Mouse (Mus musculus): ENCODE measurements around the gene C87436. TPM values are rescaled to one million over a fixed set of nuclear protein-coding genes. Genes with fewer than 3 reads are reported as not detected.

C87436 gene
- polyA plus RNA-seq, 1 experiment from 2014 or later, result 16.8 TPM

- Histone ChIP-seq H3K9me3 (no peaks in the 10 kb centered on the region), H3K27me3 (replicated peaks) (no peaks in the 10 kb centered on the region), H3K4me2 (peak overlapping the region; percentile 82), H3K9ac (peak overlapping the region; percentile 85), H3K4me3 (peak overlapping the region; percentile 52), H3K36me3 (peaks cover 36% of the 10 kb centered on the region), H3K27ac (replicated peaks) (peak overlapping the region; percentile 92), H3K4me1 (peaks cover 53% of the 10 kb centered on the region)
- under 1% methylated on average over 56 of the region's 56 CpGs for WGBS
- ATAC-seq (ENCODE audit: extremely low read depth, insufficient number of reproducible peaks, low FRiP score, low TSS enrichment), result peak; percentile 88
Observed at GRCm38 (mm10) chr6:86472100-86472955, 34.2 kb downstream of the C87436 start.

- H3K36me3 ChIP-seq, result peaks cover 29% of the 10 kb centered on the region
- H3K9me3 ChIP-seq, result no peaks in the 10 kb centered on the region
- ATAC-seq (ENCODE audit: extremely low read depth, insufficient number of reproducible peaks, low FRiP score, low TSS enrichment), result no peak
- peak overlapping the region; percentile 80 for H3K9ac ChIP-seq
- H3K4me2 ChIP-seq, result peak overlapping the region; percentile 70
- H3K27ac ChIP-seq (replicated peaks), result peak overlapping the region; percentile 92
- WGBS, result 61% methylated on average over 7 of the region's 7 CpGs
- H3K4me3 ChIP-seq, result peak overlapping the region; percentile 52
- peaks cover 61% of the 10 kb centered on the region for H3K4me1 ChIP-seq
- no peaks in the 10 kb centered on the region for H3K27me3 ChIP-seq (replicated peaks)
Observed at GRCm38 (mm10) chr6:86473077-86473476, 34.9 kb downstream of the C87436 start.

- H3K4me3 ChIP-seq, result no peak overlapping the region
- peaks cover 71% of the 10 kb centered on the region for H3K4me1 ChIP-seq
- no peak for ATAC-seq (ENCODE audit: extremely low read depth, insufficient number of reproducible peaks, low FRiP score, low TSS enrichment)
- H3K4me2 ChIP-seq, result no peak overlapping the region
- peaks cover 19% of the 10 kb centered on the region for H3K36me3 ChIP-seq
- WGBS, result 92% methylated on average over 5 of the region's 5 CpGs
- H3K9me3 ChIP-seq, result no peaks in the 10 kb centered on the region
- peak overlapping the region; percentile 85 for H3K27ac ChIP-seq (replicated peaks)
- H3K27me3 ChIP-seq (replicated peaks), result no peaks in the 10 kb centered on the region
- H3K9ac ChIP-seq, result no peak overlapping the region
Observed at GRCm38 (mm10) chr6:86474072-86474471, 35.9 kb downstream of the C87436 start.

- Histone ChIP-seq H3K27me3 (replicated peaks) (no peaks in the 10 kb centered on the region), H3K9ac (no peak overlapping the region), H3K27ac (replicated peaks) (peak overlapping the region; percentile 85), H3K4me1 (peaks cover 77% of the 10 kb centered on the region), H3K4me3 (no peak overlapping the region), H3K4me2 (no peak overlapping the region), H3K36me3 (peaks cover 13% of the 10 kb centered on the region), H3K9me3 (no peaks in the 10 kb centered on the region)
- no peak for ATAC-seq (ENCODE audit: extremely low read depth, insufficient number of reproducible peaks, low FRiP score, low TSS enrichment)
Observed at GRCm38 (mm10) chr6:86474646-86475181, 36.5 kb downstream of the C87436 start.

GRCm38 (mm10) chr6:86475462-86476167 lies 37.4 kb downstream of the C87436 start:
- Histone ChIP-seq H3K4me2 (no peak overlapping the region), H3K27ac (replicated peaks) (peak overlapping the region; percentile 85), H3K36me3 (0 out of 2 replicates have a peak, but pooled peaks cover 5% of the 10 kb centered on the region), H3K4me3 (no peak overlapping the region), H3K9ac (0 out of 2 replicates have a peak overlapping the region, but pooled peaks have one; percentile 28), H3K9me3 (no peaks in the 10 kb centered on the region), H3K4me1 (peaks cover 86% of the 10 kb centered on the region), H3K27me3 (replicated peaks) (no peaks in the 10 kb centered on the region)
- WGBS, result 38% methylated on average over 9 of the region's 9 CpGs
- ATAC-seq (ENCODE audit: extremely low read depth, insufficient number of reproducible peaks, low FRiP score, low TSS enrichment), result no peak

GRCm38 (mm10) chr6:86476931-86477330 lies 38.8 kb downstream of the C87436 start:
- H3K4me1 ChIP-seq, result peaks cover 92% of the 10 kb centered on the region
- H3K36me3 ChIP-seq, result 0 out of 2 replicates have a peak, but pooled peaks cover 2% of the 10 kb centered on the region
- peak overlapping the region; percentile 88 for H3K27ac ChIP-seq (replicated peaks)
- no peak overlapping the region for H3K9ac ChIP-seq
- H3K4me3 ChIP-seq, result no peak overlapping the region
- H3K4me2 ChIP-seq, result no peak overlapping the region
- H3K9me3 ChIP-seq, result no peaks in the 10 kb centered on the region
- WGBS, result 63% methylated on average over 5 of the region's 5 CpGs
- H3K27me3 ChIP-seq (replicated peaks), result no peaks in the 10 kb centered on the region
- ATAC-seq (ENCODE audit: extremely low read depth, insufficient number of reproducible peaks, low FRiP score, low TSS enrichment), result no peak

- WGBS, result 51% methylated on average over 3 of the region's 3 CpGs
- no peaks in the 10 kb centered on the region for H3K27me3 ChIP-seq (replicated peaks)
- H3K4me2 ChIP-seq, result no peak overlapping the region
- H3K36me3 ChIP-seq, result 0 out of 2 replicates have a peak, but pooled peaks cover 2% of the 10 kb centered on the region
- H3K27ac ChIP-seq (replicated peaks), result peak overlapping the region; percentile 88
- H3K4me3 ChIP-seq, result no peak overlapping the region
- H3K4me1 ChIP-seq, result peaks cover 78% of the 10 kb centered on the region
- no peak for ATAC-seq (ENCODE audit: extremely low read depth, insufficient number of reproducible peaks, low FRiP score, low TSS enrichment)
- H3K9me3 ChIP-seq, result no peaks in the 10 kb centered on the region
- peak overlapping the region; percentile 1; the same call in 1 of the 2 replicates for H3K9ac ChIP-seq
Observed at GRCm38 (mm10) chr6:86479311-86479710, 41.1 kb downstream of the C87436 start.

GRCm38 (mm10) chr6:86479816-86480188 lies 41.6 kb downstream of the C87436 start:
- Histone ChIP-seq H3K27ac (replicated peaks) (peak overlapping the region; percentile 88), H3K4me1 (peaks cover 78% of the 10 kb centered on the region), H3K9ac (peak overlapping the region; percentile 73; the same call in 1 of the 2 replicates), H3K4me3 (no peak overlapping the region), H3K4me2 (peak overlapping the region; percentile 59), H3K27me3 (replicated peaks) (no peaks in the 10 kb centered on the region), H3K9me3 (no peaks in the 10 kb centered on the region), H3K36me3 (0 out of 2 replicates have a peak, but pooled peaks cover 1% of the 10 kb centered on the region)
- ATAC-seq (ENCODE audit: extremely low read depth, insufficient number of reproducible peaks, low FRiP score, low TSS enrichment), result no peak

GRCm38 (mm10) chr6:86480189-86480831 lies 42.1 kb downstream of the C87436 start:
- Histone ChIP-seq H3K9me3 (no peaks in the 10 kb centered on the region), H3K4me1 (peaks cover 73% of the 10 kb centered on the region), H3K9ac (peak overlapping the region; percentile 73), H3K27ac (replicated peaks) (peak overlapping the region; percentile 88), H3K4me2 (peak overlapping the region; percentile 59), H3K36me3 (no peaks in the 10 kb centered on the region), H3K27me3 (replicated peaks) (no peaks in the 10 kb centered on the region), H3K4me3 (peak overlapping the region; percentile 14)
- ATAC-seq (ENCODE audit: extremely low read depth, insufficient number of reproducible peaks, low FRiP score, low TSS enrichment), result no peak
- WGBS, result 28% methylated on average over 9 of the region's 9 CpGs

- Histone ChIP-seq H3K9me3 (no peaks in the 10 kb centered on the region), H3K4me2 (no peak overlapping the region), H3K27ac (replicated peaks) (0 out of 2 replicates have a peak overlapping the region, but pooled peaks have one; percentile 88), H3K27me3 (replicated peaks) (no peaks in the 10 kb centered on the region), H3K4me3 (no peak overlapping the region), H3K4me1 (peaks cover 62% of the 10 kb centered on the region), H3K36me3 (no peaks in the 10 kb centered on the region), H3K9ac (no peak overlapping the region)
- 75% methylated on average over 5 of the region's 5 CpGs for WGBS
- ATAC-seq (ENCODE audit: extremely low read depth, insufficient number of reproducible peaks, low FRiP score, low TSS enrichment), result no peak
Observed at GRCm38 (mm10) chr6:86481871-86482270, 43.7 kb downstream of the C87436 start.
